Mouse (Mus musculus): Measurements from ENCODE around the gene Senp3.

Gene Senp3

DNA sequence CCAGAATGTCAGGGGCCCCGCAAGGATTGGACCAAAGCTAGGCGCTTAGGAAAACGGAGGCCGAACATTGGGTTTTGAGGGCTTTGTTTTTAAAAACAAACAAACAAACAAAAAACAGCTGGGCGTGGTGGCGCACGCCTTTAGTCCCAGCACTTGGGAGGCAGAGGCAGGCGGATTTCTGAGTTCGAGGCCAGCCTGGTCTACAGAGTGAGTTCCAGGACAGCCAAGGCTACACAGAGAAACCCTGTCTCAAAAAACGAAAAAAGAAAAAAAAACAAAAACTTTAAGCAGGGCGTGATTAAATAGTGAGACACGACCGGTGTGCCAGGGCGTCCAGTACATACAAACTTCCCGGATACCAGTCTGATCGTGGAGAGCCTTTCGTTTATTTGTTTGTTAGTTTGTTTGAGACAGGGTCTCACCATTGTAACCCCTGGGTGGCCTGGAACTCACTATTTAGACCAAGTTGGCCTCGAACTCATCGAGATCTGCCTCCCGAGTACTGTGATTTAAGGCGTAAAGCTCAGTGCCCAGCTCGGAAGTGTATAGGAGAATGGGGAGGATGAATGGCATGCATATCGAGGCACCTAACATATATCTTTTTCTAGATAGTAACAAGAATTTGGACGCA, 440 bp upstream of the Senp3 start:
- no peak for DNase-seq (ENCODE audit: low spot score)

- DNase-seq (ENCODE audit: low spot score) = no peak
Observed at GRCm38 (mm10) chr11:69680136-69680855, 1.6 kb downstream of the Senp3 start.

GRCm38 (mm10) chr11:69679144-69679543, 2.7 kb downstream of the Senp3 start:
- DNase-seq (ENCODE audit: low spot score) = no peak

GRCm38 (mm10) chr11:69672211-69672706, 9.6 kb downstream of the Senp3 start, which contains the start of gene Eif4a1:
Eif4a1 (minus strand) TSS chr11:69672423.
- peak; percentile 100 for DNase-seq (ENCODE audit: low spot score)

DNA sequence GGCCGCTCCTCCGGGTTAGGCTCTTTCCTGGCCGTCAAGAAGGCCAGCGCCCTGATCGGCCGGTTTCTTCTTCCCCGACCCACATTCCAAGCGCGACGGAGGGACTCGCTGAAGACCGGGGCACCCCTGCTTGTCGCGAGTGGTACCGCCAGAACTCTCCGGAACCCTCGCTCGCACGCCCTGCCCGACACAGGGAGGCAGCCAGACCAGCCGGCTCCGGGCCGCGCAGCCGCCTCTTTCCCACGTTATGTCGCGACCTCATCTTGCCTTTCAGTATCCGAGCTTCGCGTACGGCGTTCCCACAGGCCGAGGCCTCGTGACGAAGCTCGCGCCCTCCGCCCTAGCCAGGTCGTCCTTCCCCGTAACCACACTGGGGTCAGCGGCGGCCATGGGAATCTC, 10.2 kb downstream of the Senp3 start:
- no peak for DNase-seq (ENCODE audit: low spot score)

DNA sequence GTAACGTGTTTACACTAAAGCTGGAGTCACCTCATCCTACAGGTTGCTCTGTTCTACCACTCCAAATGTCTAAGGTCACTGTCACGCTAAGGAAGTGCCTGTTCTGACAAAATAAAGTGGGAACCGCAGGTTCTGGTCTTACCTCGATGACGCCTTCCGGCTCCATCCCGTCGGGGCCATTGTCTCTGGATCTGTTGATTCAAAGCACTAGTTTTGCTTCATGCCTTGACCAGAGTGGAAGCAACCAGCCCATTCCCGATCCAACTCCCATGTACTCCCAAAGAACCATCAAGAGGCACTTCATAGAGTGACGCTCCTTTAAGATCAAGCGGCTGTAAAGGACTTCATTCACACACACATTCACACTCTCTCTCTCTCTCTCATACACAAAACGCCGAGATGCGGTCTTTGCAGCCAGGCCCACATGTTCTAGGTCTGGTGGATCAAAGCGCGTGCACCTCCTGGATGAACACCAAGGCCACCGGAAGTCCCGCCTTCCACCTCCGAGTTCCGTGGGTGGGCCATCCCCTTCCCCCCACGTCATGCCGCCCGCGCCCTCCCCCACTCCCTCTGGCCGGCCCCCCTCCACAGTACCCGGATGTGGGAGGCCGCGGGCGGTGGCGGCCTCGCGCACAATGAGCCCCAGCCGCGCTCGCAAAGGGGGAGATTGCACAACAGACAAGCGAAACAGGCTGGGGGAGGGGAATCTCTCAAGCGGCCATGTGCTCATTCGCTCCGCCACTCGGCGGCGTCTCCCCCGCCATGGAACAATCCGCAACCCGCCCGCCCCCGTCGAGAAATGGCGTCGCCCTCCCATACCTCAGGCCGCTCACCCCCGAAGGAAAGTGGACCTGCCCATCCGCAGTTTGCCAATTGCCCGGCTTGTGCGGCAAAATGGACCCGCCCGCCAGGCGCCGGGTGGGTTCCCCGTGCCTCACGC, 10.8 kb downstream of the Senp3 start:
- DNase-seq (ENCODE audit: low spot score) = peak; percentile 90

GRCm38 (mm10) chr11:69666665-69667005, 15.2 kb downstream of the Senp3 start:
- no peak for DNase-seq (ENCODE audit: low spot score)

DNA sequence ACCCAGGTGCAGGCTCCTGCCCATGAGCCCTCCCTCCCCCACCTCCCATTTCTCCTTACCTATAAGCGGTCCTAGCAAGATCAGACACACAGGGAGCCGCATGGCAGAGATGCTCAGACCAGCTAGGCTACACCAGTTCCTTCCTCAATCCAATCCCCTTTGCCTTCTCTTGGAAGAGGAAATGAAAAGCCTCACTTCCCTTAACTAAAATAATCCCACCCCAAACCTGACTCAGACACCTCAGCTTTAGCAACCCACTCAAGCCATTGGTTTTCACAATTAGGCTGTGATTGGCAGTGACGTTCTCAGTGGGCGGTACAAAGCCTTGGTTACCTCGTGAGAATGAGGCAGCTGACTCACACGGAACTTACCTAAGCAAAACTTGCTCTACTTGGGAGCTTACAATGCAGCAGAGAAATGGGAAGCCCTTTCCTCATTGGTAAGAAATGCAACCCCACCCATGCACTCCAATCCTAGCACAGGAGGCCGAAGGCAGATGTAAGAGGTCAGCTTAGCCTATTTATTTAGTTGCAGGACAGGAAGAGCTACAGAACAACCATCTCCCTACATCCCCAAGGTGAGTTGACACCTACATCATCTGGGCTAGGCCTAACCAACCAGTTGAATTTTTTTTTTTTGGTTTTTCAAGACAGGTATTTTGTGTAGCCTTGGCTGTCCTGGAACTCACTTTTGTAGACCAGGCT, 15.8 kb downstream of the Senp3 start, which contains the start of gene Cd68:
Cd68 (minus strand) TSS at position 193 of the 704 bp plus-strand sequence.
- no peak for DNase-seq (ENCODE audit: low spot score)

DNA sequence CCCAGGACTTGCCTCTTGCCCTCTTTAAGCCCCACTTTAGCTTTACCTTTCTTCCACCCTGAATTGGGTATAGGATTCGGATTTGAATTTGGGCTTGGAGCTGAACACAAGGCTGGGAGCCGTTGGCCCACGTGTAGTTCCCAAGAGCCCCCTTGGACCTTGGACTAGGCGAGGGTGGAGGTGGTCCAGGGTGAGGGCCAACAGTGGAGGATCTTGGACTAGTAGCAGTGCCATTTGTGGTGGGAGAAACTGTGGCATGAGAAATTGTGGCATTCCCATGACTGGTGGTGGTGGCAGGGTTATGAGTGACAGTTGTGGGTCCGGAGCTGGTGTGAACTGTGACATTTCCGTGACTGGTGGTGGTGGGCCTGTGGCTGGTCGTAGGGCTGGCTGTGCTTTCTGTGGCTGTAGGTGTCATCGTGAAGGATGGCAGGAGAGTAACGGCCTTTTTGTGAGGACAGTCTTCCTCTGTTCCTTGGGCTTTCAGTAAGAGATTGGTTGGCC, 16.4 kb downstream of the Senp3 start:
- DNase-seq (ENCODE audit: low spot score) = no peak

- DNase-seq (ENCODE audit: low spot score) = no peak
Observed at GRCm38 (mm10) chr11:69664841-69665240, 17.0 kb downstream of the Senp3 start.

- DNase-seq (ENCODE audit: low spot score) = no peak
Observed at GRCm38 (mm10) chr11:69663795-69664194, 18.1 kb downstream of the Senp3 start.

DNA sequence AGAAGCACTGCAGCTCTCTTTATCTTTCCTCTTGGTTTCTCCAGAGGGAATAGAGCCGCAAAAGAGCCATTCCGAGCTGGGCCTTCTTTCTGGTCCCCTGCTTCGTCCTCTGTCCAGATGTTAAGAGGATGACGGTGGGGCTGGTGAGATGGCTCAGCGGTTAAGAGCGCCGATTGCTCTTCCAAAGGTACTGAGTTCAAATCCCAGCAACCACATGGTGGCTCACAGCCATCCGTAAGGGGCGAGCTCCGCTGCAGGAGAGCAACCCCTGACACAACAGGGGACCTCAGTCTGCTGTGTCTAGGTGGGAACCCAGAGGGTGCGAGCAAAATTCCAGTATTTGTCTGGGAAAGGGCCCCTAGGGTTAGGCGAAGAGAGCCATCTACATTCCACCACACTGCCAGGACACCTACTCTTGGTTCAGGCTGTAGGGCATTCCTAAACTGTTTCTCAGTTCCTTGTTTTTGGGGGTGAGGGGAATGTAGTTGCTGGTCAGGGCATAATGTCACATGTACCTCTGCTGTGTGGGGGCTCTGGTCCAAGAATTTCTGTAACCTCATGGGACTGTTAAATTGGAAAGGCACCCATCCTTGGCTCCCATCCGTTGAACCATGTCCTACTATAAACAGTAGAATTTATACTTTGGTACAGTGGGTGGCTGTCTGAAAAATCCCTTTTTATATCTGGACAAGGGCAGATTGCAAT, 18.8 kb downstream of the Senp3 start:
- DNase-seq (ENCODE audit: low spot score) = no peak

- DNase-seq (ENCODE audit: low spot score) = peak; percentile 78
Observed at GRCm38 (mm10) chr11:69662213-69662966, 19.5 kb downstream of the Senp3 start, which contains the start of gene Mpdu1. Mpdu1 (minus strand) TSS chr11:69662642.

DNA sequence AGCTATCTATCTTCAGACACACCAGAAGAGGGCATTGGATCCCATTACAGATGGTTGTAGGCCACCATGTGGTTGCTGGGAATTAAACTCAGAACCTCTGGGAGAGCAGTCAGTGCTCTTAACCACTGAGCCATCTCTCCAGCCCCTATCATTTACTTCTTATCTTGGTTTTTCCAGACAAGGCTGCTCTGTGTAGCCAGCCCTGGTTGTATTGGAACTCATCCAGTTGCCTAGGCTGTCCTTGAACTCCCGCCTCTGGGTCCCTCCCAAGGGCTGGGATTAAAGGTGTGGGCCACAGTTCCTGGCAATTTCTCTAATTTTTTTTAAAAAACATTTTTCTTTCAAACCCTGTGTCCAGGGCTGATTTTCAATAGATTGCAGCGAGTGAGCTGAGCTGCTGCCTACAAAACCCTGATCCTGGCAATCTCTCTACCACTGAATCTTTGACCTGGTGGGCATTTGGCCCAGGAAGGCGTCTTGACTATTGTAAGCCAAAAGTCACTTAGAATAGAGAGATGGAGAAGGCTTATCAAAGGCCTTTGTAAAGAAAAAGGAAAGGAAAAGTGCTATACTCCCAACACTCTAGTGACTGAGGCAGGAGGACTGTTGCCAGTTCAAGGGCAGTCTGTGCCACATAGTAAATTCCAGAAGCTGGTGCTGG, 20.5 kb downstream of the Senp3 start:
- DNase-seq (ENCODE audit: low spot score) = no peak

- DNase-seq (ENCODE audit: low spot score) = no peak
Observed at GRCm38 (mm10) chr11:69657462-69657881, 24.4 kb downstream of the Senp3 start.

- no peak for DNase-seq (ENCODE audit: low spot score)
Observed at GRCm38 (mm10) chr11:69656617-69657461, 25.0 kb downstream of the Senp3 start.

DNA sequence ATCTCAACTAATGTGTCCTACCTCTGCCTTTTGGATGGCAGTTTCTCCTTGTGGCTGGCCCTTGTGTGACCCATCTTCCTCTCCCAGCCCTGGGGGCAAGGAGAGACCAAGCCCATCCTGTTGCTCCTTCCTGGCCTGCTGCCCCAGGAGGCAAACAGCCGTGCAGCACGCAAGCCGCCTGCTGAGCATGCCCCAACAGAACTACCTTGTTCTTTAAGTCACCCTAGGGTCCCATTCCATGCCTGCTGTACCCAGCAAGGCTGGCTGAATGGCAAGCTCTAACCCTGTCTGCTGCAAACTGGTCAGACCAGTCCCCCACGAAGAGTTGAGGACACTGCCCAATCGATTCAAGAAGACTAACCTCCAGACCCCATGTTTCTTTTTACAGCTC, 25.8 kb downstream of the Senp3 start:
- DNase-seq (ENCODE audit: low spot score) = no peak

- DNase-seq (ENCODE audit: low spot score) = no peak
Observed at GRCm38 (mm10) chr11:69655264-69656064, 26.4 kb downstream of the Senp3 start, which contains the start of gene Sox15. Sox15 (plus strand) TSS chr11:69655314.
